Mouse (Mus musculus) neural tube, embryonic 14.5 days (tissue): ENCODE results near the gene Ddias. TPM values are rescaled to one million over a fixed set of nuclear protein-coding genes. Genes with fewer than 3 reads are reported as not detected.

Experiments used
- ATAC-seq: fragments of 200-750 bp; cut with Nextera tagmentation; 2 replicates; pipeline ENCODE4 v1.8.0; 2017; ENCODE audit warnings: low read depth, mild to moderate bottlenecking, moderate TSS enrichment, moderate library complexity
- H3K27ac ChIP-seq: fragments of 300-500 bp; sonication (generic); 2 replicates; pipeline ENCODE4 v1.5.1; 2014; ENCODE audit warnings: low read depth, mild to moderate bottlenecking, control low read depth, low read length, moderate library complexity, mixed read lengths
- H3K27me3 ChIP-seq: fragments of 300-500 bp; sonication (generic); 2 replicates; pipeline ENCODE4 v1.6.1; 2014; ENCODE audit warnings: low read length; ENCODE audit not compliant: control insufficient read depth, insufficient read depth
- H3K36me3 ChIP-seq: fragments of 300-500 bp; sonication (generic); 2 replicates; pipeline ENCODE4 v1.6.1; 2014; ENCODE audit warnings: low read length, mixed read lengths; ENCODE audit not compliant: control insufficient read depth, insufficient read depth
- H3K4me1 ChIP-seq: fragments of 300-500 bp; sonication (generic); 2 replicates; pipeline ENCODE4 v1.6.1; 2014; ENCODE audit warnings: low read length; ENCODE audit not compliant: control insufficient read depth, insufficient read depth
- H3K4me2 ChIP-seq: fragments of 300-500 bp; sonication (generic); 2 replicates; pipeline ENCODE4 v1.6.1; 2014; ENCODE audit warnings: mild to moderate bottlenecking, low read depth, low read length, control low read depth
- H3K4me3 ChIP-seq: fragments of 300-500 bp; sonication (generic); 2 replicates; pipeline ENCODE4 v1.5.1; 2014; ENCODE audit warnings: low read depth, low read length, control low read depth, mixed read lengths
- H3K9ac ChIP-seq: fragments of 300-500 bp; sonication (generic); replicated peaks from 2 replicates; pipeline ENCODE4 v1.6.1; 2014; ENCODE audit warnings: low read depth, mild to moderate bottlenecking, control low read depth, low read length, mixed read lengths
- H3K9me3 ChIP-seq: fragments of 300-500 bp; sonication (generic); 2 replicates; pipeline ENCODE4 v1.6.1; 2016; ENCODE audit warnings: low read length; ENCODE audit not compliant: control insufficient read depth
- WGBS: fragments of 180-500 bp; shearing (Covaris S2); extraction: QIAGEN DNeasy Blood & Tissue Kit; methylation state at CpG from one replicate; pipeline ENCODE4 v1.1.7; 2014; 5-methylcytosine and 5-hydroxymethylcytosine counted together
- polyA plus RNA-seq: library from polyadenylated mRNA; unstranded; fragments of >200 nt; fragmentation: Nextera tagmentation; extraction: Ambion mirVana; gene quantifications from 2 replicates; pipeline ENCODE4 v1.2.1, GENCODE M21; 2014

The Ddias gene
- polyA plus RNA-seq, 1 experiment from 2014 or later = 3.7 TPM

GRCm38 (mm10) chr7:92890211-92890610 is 16.2 kb upstream of the Ddias start:
- Histone ChIP-seq H3K27me3 (no peaks in the 10 kb centered on the region), H3K27ac (no peak overlapping the region), H3K9ac (no peak overlapping the region), H3K4me1 (no peaks in the 10 kb centered on the region), H3K9me3 (no peaks in the 10 kb centered on the region), H3K4me2 (no peak overlapping the region), H3K4me3 (no peak overlapping the region), H3K36me3 (no peaks in the 10 kb centered on the region)
- WGBS = 51% methylated on average over 1 of the region's 1 CpGs
- ATAC-seq = no peak

- Histone ChIP-seq H3K27ac (no peak overlapping the region), H3K4me2 (no peak overlapping the region), H3K36me3 (no peaks in the 10 kb centered on the region), H3K9me3 (no peaks in the 10 kb centered on the region), H3K4me1 (no peaks in the 10 kb centered on the region), H3K27me3 (no peaks in the 10 kb centered on the region), H3K9ac (no peak overlapping the region), H3K4me3 (no peak overlapping the region)
- 94% methylated on average over 5 of the region's 5 CpGs for WGBS
- ATAC-seq = no peak
Measured at GRCm38 (mm10) chr7:92887230-92887629, 13.2 kb upstream of the Ddias start.

GRCm38 (mm10) chr7:92886801-92887200 is 12.8 kb upstream of the Ddias start:
- H3K27ac ChIP-seq = no peak overlapping the region
- H3K27me3 ChIP-seq = no peaks in the 10 kb centered on the region
- H3K9me3 ChIP-seq = no peaks in the 10 kb centered on the region
- WGBS = 92% methylated on average over 7 of the region's 7 CpGs
- no peak overlapping the region for H3K9ac ChIP-seq
- H3K4me3 ChIP-seq = no peak overlapping the region
- no peaks in the 10 kb centered on the region for H3K36me3 ChIP-seq
- H3K4me2 ChIP-seq = no peak overlapping the region
- ATAC-seq = no peak
- H3K4me1 ChIP-seq = no peaks in the 10 kb centered on the region

- H3K4me2 ChIP-seq = no peak overlapping the region
- H3K4me3 ChIP-seq = no peak overlapping the region
- no peak overlapping the region for H3K9ac ChIP-seq
- 78% methylated on average over 6 of the region's 6 CpGs for WGBS
- H3K9me3 ChIP-seq = no peaks in the 10 kb centered on the region
- ATAC-seq = no peak
- H3K36me3 ChIP-seq = no peaks in the 10 kb centered on the region
- no peaks in the 10 kb centered on the region for H3K27me3 ChIP-seq
- H3K4me1 ChIP-seq = no peaks in the 10 kb centered on the region
- no peak overlapping the region for H3K27ac ChIP-seq
Measured at GRCm38 (mm10) chr7:92884998-92885660, 11.1 kb upstream of the Ddias start.

GRCm38 (mm10) chr7:92883850-92884716 is 10.0 kb upstream of the Ddias start:
- Histone ChIP-seq H3K9me3 (no peaks in the 10 kb centered on the region), H3K4me2 (no peak overlapping the region), H3K4me1 (no peaks in the 10 kb centered on the region), H3K4me3 (no peak overlapping the region), H3K27ac (no peak overlapping the region), H3K36me3 (no peaks in the 10 kb centered on the region), H3K9ac (no peak overlapping the region), H3K27me3 (no peaks in the 10 kb centered on the region)
- no peak for ATAC-seq
- 90% methylated on average over 9 of the region's 9 CpGs for WGBS

- Histone ChIP-seq H3K27ac (no peak overlapping the region), H3K4me3 (no peak overlapping the region), H3K36me3 (no peaks in the 10 kb centered on the region), H3K27me3 (no peaks in the 10 kb centered on the region), H3K9me3 (no peaks in the 10 kb centered on the region), H3K9ac (no peak overlapping the region), H3K4me2 (no peak overlapping the region), H3K4me1 (peaks cover 1% of the 10 kb centered on the region; the same call in 1 of the 2 replicates)
- 90% methylated on average over 7 of the region's 7 CpGs for WGBS
- ATAC-seq = no peak
Measured at GRCm38 (mm10) chr7:92878575-92879285, 4.7 kb upstream of the Ddias start.

GRCm38 (mm10) chr7:92876538-92876937 is 2.5 kb upstream of the Ddias start:
- H3K36me3 ChIP-seq = no peaks in the 10 kb centered on the region
- H3K4me1 ChIP-seq = peaks cover 4% of the 10 kb centered on the region; the same call in 1 of the 2 replicates
- no peaks in the 10 kb centered on the region for H3K27me3 ChIP-seq
- ATAC-seq = no peak
- 35% methylated on average over 7 of the region's 7 CpGs for WGBS
- H3K4me2 ChIP-seq = peak overlapping the region; percentile 24; the same call in 1 of the 2 replicates
- no peaks in the 10 kb centered on the region for H3K9me3 ChIP-seq
- H3K9ac ChIP-seq = no peak overlapping the region
- no peak overlapping the region; the same call in 1 of the 2 replicates for H3K27ac ChIP-seq
- 0 out of 2 replicates have a peak overlapping the region, but pooled peaks have one; percentile 13 for H3K4me3 ChIP-seq

- Histone ChIP-seq H3K4me2 (peak overlapping the region; percentile 82), H3K9me3 (no peaks in the 10 kb centered on the region), H3K36me3 (no peaks in the 10 kb centered on the region), H3K27me3 (no peaks in the 10 kb centered on the region), H3K27ac (no peak overlapping the region; the same call in 1 of the 2 replicates), H3K9ac (no peak overlapping the region), H3K4me3 (peak overlapping the region; percentile 52; the same call in 1 of the 2 replicates), H3K4me1 (peaks cover 4% of the 10 kb centered on the region; the same call in 1 of the 2 replicates)
- ATAC-seq = no peak
- WGBS = 31% methylated on average over 3 of the region's 3 CpGs
Measured at GRCm38 (mm10) chr7:92876066-92876465, 2.0 kb upstream of the Ddias start.
